Mouse (Mus musculus): ENCODE measurements at regions not wholly inside any gene's neighbourhood (a gene's known extent, or its start where the extent isn't known, plus 50 kb on each side); places are given as distances from the start of the nearest gene placed in this dataset.

DNA sequence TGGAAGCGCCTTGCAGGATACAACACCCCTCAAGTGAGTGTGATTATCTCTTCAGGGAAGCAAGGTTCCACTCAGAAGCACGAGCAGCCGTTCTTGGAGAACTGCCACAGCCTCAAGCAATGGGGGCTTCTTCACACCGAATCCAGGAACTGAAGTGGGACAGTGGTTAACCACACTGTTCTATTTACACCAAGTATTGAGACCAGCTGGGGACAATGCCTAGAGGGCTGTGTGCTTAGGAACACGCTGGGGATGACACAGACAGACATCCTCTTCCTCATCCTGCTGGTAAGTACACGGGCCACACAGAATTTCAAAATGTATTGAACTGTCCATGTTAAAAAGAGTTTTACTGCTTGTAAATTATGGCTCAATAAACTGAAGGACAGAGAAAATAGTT lies 177.0 kb upstream of the Azi2 start:
- DNase-seq = no peak

DNA sequence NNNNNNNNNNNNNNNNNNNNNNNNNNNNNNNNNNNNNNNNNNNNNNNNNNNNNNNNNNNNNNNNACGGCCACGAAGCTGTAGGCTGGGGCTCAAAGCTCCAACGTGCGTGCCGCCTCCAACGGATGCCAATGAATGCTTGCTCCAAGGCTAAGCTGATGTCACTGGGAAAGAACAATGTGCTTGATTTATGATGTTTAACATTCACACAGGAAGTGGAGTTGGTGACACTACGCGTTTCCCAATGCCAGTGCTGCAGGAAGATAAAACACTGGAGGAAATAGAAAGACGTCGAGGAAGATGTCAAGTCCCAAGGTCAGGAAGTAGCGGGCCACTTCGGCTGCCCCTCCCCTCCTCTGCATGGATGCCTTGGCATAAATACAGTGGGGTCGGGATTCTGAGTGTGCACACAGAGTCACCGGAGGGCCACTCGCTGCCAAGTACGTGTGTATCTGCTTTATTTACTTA lies 180.7 kb upstream of the Azi2 start:
- no peak for DNase-seq

DNA sequence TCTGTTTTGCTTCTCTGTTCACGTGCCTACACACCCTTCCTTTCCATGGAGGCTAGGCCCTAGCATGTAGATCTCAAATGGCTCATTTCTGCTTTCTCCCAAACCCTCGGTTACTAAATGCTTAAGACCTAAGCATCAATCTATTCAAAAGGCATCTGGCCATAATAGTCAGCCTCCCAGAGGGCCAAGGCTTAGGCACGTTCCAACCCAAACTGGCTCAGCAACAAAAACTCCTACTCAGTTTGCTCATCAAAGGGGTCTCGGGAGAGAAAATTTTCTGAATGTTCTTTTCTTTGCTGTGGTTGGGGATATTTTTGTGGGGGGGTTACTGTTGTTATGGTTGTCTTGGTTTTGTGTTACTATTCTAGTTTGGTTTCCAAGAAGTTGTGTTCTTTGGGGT lies 196.8 kb upstream of the Azi2 start:
- no peak for DNase-seq

DNA sequence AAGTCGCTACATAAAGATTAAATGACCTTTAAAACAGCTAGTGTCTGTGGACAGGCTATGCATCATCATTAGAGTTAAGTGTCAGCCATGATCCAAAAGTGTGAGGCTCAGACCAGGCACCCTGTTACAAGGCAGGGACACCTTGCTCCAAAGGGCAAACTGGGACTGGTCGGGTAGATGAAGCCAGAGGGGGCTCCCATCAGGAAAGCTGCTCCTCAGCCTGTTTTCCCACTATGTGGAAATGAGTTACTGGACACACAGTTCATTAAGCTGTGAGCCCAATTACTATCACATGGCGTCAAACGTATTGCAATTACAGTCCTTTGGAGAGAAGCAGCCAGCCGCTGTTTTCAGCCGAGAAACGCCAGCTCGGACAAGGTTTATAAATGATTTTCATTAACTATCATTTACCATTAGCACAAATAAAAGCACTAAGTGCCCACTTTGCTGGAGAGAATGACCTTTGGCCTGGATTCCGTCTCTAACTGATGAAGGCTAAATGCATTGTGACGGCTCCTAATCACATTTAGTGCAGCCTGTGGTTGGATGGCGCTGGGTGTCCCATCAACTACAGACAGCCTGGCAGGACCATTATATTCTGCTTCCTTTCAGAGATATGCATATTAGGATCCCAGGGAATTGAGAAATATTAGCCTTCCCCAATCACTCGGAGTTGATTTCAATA lies 203.5 kb upstream of the Azi2 start:
- no peak for DNase-seq

DNA sequence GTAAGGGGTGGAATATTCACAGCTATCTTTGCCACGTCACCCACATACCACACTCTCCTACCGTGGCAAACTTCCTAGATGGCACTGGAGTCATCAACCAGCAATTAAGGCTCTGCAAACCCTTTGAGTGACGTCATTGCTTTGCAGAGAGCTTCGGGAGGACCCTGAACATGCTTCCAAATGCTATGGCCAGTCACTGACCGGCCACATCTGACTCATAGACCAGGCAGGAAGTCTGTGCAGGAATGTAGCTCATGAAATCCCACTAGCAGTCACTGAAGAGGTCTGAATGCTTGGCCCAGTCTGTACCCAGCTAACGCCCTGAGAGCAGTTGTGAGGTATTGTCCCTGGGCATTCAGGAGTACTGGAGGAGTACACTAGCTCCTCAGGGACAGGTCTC lies 203.9 kb upstream of the Rbms3 start:
- no peak for DNase-seq

DNA sequence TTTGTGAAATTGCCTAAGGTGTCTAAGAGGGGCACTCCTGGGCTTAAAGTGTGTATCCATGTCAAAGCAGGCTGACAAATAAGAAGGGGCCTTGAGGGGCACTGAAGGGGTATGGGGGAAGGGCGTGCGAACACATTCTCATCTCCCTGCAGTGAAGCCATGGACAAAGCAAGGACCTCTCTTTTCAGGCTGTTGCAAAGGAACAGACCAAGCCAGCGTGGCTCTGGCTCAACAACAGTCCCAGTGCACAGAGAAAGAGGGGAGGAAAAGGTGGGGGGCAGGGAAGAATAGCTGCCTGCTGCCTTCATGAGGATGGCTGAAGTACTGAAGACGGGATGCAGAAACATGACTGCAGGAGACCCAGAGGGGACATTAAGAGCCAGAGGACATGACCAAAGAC lies 184.9 kb upstream of the Rbms3 start:
- DNase-seq = no peak

DNA sequence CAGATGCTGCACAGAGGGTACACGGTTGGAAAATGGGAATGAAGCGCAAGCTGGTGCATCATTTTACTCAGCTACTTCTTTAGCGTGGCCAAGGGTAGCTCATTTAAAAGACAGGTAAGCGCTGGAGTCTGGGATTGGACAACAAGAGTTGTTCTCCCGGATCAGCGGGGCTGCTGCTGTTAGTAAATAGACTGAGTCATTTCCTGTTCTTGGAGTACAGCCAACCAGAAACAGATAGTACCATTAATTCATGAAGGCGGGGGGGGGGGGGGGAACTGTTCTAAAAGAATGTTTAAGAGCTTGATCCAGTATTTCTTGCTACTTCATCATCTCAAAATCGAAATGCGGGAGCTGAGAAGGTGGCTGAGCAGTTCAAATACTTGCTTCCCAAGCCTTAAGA lies 183.5 kb upstream of the Rbms3 start:
- no peak for DNase-seq

DNA sequence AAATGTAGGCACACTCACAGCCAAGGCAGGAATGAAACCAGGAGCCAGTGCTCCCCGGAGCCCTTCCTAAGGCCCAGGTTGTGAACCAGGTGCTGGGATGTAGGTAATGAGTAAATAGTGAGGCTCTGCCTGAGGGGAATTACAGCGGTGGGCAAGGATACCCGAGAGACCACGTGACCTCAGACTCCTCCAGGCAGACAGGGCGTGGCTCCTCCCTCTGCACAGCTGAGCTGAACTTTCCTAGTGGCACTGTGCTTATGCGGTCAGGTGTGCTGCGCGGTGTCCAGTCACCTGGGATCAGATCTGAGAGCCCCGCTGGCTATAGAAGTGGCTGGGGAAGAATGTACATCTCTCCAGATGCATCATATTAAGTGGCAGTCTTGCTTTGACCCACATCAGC lies 176.1 kb upstream of the Rbms3 start:
- no peak for DNase-seq

DNA sequence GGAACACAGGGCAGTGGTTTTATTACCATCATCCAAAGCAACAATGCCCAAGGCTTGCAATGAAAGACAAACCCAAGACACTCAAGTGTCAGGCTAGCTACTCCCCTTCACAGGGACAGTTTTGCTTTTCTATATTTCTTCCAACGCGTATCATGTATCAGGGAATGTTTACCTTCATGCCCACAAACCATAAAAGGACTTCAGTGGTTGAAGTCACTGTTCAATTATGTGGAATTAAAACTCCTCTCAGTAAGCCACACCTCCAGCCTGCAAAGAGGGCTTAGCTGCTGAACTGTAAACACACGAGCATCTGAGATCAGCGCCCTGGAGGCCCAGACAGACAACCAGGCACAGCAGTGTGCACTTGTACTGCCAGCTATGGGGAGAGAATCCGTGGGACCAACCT lies 154.5 kb upstream of the Rbms3 start:
- no peak for DNase-seq

DNA sequence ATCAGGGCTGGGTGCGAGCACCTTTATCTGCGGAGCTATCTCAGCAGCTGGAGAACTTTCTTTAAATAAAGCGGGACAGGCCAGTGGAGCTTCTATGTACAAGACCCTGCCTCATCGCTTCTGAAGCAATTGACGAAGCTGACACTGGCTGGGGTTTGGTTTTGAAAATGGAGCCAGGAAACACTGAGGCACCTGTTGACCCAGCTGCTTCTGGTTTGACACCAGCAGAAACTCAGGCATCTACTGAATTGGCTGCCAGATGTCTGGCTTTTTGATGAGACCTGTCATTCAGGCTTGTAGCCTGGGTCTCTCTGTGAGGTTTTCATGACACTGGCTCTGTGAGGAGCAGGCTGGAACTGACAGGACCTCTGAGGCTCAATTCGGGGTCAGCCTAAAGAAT lies 124.9 kb upstream of the Rbms3 start:
- DNase-seq = no peak

DNA sequence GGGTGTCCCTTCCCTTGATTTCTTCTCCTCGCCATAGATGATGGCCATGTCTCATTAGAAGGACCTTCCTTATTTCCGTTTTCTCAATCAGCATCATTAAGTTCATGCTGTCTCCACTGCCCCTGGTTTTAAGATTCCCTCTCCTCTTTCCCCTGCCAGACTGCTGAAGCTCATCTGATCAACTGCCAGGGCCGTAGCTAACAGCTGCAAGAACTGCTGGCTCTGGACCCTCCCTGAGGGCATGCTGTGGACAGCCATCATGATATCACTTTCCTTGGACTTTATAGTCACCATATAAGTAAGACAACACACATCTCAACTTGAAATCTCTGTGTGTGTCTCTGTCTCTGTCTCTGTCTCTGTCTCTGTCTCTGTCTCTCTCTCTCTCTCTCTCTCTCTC lies 123.8 kb upstream of the Rbms3 start:
- DNase-seq = no peak

DNA sequence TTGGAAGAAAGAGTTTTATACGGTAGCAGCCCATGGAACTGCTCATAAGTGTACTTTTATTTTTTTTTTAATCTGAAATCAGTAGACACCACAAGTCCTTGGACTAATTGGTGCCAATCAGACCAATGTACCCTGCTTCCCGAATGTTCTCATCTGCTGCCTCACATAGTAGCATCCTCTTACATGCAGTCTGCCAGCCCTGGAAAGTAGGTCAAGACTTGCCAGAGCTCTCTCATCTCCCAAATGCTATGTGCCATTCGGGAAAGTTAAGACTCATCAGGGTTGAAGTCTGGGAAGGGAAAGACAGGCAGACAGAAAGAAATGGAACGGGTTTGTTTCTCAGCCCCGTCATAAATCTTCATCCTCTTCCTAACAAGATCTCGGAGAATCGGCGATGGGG lies 115.2 kb upstream of the Rbms3 start:
- DNase-seq = no peak

DNA sequence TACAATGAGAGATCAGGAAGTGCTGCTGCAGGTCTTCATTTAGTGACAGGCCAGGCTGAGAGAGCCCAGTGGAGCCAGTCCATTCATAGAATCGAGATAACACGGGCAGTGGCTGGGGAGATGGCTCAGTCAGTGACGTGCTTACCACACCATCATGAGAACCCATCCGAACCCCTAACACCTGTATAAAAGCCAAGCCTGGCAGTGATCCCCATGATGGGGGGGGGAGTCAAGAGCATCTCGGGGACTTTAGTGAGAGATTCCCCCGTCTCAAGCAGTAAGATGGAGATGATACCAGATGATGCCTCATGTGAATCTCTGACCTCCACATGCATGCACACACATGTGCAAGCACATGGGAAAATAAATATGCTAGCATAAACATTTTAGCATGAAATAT lies 99.7 kb upstream of the Rbms3 start:
- DNase-seq = no peak

DNA sequence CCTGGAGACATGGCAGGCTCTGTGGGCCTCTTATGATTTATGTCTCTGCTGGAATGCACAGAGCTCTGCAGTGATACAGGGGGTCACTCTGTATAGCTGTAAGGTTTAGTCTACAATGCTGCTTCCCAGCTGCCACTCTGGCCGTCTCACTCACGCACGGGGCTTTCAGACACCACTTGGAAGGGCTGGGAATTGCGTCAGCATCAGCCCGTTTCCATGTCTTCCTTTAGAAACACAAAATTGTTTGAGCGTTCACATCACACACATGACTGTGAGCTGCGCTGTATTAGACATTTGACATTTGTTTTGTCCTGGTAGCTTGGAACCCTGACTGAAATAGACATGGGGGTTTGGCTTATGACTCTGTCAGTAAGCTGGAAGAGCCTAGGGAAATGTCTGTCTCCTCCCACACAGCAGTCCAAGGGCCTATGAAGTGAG lies 90.5 kb upstream of the Rbms3 start:
- DNase-seq = no peak

DNA sequence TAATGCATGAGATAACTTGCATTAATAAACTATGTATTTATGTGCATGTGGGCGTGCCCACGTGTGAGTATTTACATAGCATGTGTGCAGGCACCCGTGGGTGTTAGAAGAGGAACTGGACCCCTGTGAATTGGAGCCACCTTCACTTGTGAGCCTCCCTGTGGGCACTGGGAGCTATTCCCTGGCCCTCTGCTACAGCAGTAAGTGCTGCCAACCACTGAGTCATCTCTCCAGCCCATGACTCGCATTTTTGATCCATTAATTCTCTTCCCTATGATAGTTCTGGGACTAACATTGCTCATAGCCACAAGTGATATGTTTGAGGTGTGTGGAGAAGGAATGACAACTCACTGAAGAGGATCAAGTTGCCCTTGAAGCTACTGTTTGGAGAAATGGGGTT lies 87.6 kb upstream of the Rbms3 start:
- no peak for DNase-seq

DNA sequence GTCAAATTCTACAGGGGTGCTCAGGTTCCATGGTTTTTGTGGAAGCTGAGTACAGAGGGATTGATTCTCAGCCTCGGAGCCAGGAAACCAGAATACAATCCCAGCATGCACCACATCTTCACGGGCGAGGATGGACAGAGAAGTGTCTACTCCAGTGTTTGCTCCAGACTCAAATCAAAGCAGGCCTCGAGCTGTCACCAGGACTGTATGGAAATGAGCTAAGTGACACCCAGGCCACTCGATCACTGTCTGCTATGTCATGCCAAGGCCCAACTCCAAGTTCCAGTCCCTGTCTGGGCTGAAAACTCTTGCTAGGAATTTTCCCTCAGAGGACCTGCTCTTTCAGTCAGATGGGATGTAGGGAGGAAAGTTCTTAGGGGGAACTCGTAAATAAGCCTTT lies 86.8 kb upstream of the Rbms3 start:
- DNase-seq = no peak

DNA sequence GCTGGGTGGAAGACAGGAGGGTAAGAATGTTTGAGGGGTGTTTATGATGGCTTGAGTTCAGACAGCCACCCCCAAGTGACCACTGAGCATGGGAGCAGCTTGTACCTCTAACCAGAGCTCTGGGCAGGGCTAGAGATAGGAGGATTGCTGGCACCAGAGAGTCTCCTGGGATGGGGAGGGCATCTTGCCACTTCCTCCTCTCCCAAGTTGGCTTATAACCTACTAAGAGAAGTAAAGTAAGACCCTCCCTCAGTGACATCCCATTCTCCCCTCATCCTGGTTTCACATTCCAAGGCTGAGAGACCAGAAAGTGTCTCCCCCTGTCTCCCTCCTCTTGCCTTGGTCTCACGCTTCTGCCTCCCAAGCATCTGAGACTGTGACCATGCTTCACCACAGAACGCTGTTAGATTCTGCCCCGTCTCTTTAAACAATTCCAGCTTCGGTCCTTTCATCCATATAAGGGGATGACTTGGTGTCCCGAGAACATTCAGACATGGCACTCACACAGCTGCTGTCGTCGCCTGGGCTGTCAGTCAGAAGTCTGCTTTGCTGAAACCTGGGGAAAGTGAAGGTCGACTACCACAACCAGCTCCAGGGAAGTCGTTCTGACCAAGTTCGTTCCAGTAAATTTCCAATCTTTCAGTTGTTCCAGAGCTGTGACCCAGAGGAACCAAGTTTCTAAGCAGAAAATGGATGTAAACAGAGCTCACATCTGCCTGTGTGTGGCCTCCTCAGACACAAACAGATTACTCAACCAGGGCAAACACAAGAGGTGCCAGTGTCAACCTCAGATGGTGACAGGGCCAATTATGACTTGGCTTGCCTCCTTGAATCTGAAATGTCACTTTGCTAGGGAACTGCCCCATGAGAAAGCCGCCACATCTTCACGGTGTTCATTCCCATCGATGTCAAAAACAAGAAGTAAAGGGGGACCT lies 85.3 kb upstream of the Rbms3 start:
- no peak for DNase-seq

DNA sequence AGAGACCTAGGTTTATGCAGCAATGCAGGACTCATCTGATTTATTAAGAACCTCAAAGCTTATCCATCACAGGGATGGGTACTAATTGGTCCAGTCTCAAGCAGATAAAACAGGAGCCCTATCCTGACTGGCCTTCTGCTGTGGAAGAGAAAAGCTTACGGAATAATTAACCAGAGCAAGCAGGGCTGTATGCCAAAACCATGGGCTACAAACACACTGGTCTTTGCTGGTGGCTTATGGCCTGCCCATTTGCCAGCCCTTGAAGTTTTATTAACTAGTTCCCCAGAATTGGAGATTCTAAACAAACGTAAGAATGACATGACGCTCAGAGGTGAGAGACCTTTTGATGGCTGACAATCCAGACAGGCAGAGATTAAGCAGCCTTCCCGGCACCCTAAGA lies 83.4 kb upstream of the Rbms3 start:
- no peak for DNase-seq

DNA sequence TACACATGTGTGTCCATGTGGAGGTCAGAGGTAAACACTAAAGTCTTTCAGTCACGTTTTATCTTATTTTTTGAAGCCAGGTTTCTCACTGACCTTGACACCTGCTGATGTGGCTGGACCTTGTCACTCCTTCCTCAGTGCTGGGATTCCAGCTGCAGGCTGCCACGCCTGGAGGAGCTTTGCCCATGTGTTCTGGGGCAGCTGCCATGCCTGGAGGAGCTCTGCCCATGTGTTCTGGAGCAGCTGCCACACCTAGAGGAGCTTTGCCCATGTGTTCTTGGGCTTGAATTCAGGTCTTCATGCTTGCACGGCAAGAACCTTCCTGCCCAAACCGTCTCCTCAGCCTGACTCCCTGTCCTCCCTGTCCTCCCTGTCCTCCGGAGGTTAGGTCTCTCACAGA lies 82.1 kb upstream of the Rbms3 start:
- no peak for DNase-seq

DNA sequence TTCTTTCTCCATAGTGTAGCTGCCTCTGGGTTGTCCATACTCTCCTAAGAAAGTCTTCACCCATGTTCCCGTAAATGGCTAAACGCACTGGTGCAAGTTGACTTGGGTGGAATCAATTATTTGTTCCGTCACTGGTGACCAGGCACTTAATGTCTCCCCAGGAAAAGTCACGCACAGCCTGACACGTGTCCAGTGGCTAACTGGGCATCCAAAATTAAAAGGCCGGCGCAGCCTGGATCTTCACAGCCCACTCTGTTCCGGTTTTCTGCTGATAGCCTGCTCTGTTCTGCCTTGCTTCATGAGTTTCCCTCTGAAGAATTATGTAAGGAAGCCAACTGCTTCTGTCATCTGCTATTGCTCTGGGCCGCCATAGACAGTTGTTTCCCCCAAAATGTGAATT lies 81.3 kb upstream of the Rbms3 start:
- no peak for DNase-seq

DNA sequence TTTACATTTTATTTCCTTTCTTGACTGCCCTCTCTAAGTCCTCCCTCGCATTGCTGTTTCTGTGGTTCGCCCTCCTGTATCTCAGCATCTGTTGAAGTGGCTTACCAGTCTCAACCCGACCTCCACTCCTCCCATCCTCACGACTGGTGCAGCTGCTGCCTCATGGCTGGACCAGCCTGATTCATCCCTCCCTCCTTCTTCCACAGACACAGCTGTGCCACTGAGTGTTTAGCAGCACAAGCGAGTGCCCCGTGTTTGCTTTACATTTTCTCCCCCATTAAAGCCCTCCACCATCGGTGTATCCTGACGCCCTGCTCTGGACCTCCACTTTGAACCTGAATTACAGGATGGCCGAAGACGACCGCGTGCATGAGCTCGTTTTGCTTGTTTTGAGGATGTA lies 80.0 kb upstream of the Rbms3 start:
- DNase-seq = no peak

DNA sequence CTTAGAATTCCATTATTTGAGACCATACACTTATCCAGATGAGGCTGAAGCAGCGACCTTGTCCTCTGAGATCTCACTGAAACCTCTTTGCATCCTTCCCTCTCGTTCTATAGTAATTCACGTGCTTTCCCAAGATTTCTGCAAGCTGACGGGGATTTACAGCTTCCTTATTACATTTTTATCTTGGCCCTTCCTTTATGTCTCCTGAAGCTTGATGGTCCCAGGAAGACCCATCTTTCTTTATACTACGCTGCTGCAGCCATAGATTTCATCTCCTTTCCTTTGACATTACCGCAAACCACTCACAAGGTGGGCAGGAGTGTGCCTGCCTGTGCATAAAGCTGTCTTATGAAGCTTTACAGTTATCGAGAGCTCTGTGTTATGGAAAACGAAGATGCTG lies 63.3 kb upstream of the Rbms3 start:
- no peak for DNase-seq

DNA sequence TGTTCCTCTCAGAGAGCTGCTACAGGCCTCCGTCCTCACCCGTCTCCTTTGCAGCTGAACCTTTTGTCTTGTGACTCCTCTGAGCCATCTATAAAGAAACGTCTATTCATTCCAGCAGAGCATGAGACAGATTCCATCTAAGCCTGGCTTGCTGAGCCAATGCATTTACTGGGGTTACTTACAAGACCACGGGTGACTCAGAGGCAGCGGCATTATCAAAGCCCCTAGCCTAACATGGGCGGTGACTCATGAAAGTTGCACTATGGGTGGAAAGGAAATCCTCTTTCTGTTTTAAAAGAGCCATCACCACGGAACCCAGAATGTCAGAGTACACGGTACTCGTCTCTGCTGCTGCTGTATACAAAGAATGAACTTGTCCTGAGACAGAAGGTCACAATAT lies 62.8 kb upstream of the Rbms3 start:
- DNase-seq = no peak

DNA sequence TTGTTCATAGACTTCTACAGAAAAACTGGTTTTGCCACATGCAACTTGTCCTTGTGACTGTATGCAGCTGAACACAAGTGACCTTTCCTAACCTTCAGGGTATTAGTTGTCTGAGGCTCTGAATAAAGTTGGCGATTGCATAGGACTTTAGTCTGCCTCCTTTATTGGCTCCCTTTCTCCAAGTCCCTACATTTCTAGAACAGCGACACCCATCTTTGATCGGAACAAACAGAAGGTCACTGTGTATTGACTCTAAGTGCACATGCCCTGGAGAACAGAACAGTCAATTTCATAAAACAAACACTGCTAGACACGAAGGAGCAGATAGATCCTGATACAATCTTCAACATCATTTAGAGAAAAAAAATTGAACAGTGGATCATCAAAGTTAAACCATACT lies 60.2 kb upstream of the Rbms3 start:
- no peak for DNase-seq
